Mouse (Mus musculus) cerebral cortex, adult 2 months (tissue): Measurements from ENCODE around the gene Tmem39a.

ENCODE experiments used
- WGBS: fragments of 180-500 bp; shearing (Covaris S2); methylation state at CpG from one replicate; pipeline ENCODE4 v1.1.7; 2018; 5-methylcytosine and 5-hydroxymethylcytosine counted together

The Tmem39a gene

GRCm38 (mm10) chr16:38632147-38632546 is 73.6 kb downstream of the Tmem39a start:
- WGBS = 65% methylated on average over 6 of the region's 6 CpGs

GRCm38 (mm10) chr16:38635833-38636390 is 77.4 kb downstream of the Tmem39a start:
- 69% methylated on average over 8 of the region's 8 CpGs for WGBS

DNA sequence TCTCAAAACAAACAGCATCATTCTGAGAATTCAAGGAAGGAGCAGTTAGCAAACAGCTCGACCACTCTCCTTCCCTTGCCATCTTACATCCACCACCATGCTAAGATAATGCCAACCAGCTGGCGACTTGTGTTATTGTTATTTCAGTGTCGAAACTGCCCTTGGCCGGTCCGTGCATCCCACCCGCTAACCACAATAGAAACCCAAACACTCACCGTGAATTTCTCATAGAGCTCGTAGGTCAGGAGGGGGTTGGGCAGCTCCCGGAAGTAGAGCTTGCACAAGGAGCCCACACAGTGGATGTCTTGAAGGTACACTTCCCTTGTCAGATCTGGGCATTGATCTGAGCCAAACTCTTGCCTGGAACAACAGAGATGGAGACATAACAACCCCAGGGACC is 78.2 kb downstream of the Tmem39a start:
- 65% methylated on average over 9 of the region's 9 CpGs for WGBS

- WGBS = 55% methylated on average over 10 of the region's 10 CpGs
Observed at GRCm38 (mm10) chr16:38637085-38637484, 78.6 kb downstream of the Tmem39a start.
